Mouse (Mus musculus) brain, embryonic 14.5 days (tissue): ENCODE results near the gene Sema3e. TPM values are rescaled to one million over a fixed set of nuclear protein-coding genes. Genes with fewer than 3 reads are reported as not detected.

ENCODE experiments used
- DNase-seq: peaks from one replicate; pipeline ENCODE4 v3.0.0-alpha.2; 2011; ENCODE audit warnings: low read depth
- CTCF ChIP-seq: fragments of 200-500 bp; IDR thresholded peaks from 2 replicates; pipeline ENCODE4 v1.5.1; 2012; ENCODE audit warnings: inconsistent platforms, mild to moderate bottlenecking, moderate library complexity, borderline replicate concordance; ENCODE audit not compliant: insufficient read depth, insufficient read length; ENCODE audit errors: extremely low read depth
- POLR2A ChIP-seq: fragments of 200-500 bp; IDR thresholded peaks from 2 replicates; pipeline ENCODE4 v1.6.1; 2012; ENCODE audit warnings: mild to moderate bottlenecking, inconsistent platforms, borderline replicate concordance; ENCODE audit not compliant: poor library complexity, insufficient read depth, insufficient read length, severe bottlenecking; ENCODE audit errors: extremely low read depth
- polyA plus RNA-seq: library from polyadenylated mRNA; depleted of rRNA; stranded (reverse); fragments of >200 nt; gene quantifications from 2 replicates; pipeline ENCODE4 v1.2.3, GENCODE M21; 2012

Sema3e gene
- polyA plus RNA-seq, 1 experiment: 2.9 TPM

- TF ChIP-seq POLR2A: no peak
- TF ChIP-seq CTCF: no peak
- no peak for DNase-seq
Measured at GRCm38 (mm10) chr5:14096196-14096595, 71.1 kb downstream of the Sema3e start.

GRCm38 (mm10) chr5:14098677-14099076 is 73.6 kb downstream of the Sema3e start:
- no peak for DNase-seq
- TF ChIP-seq POLR2A (no peak), CTCF (no peak)

- no peak for DNase-seq
- TF ChIP-seq CTCF (no peak), POLR2A (no peak)
Measured at GRCm38 (mm10) chr5:14107365-14107764, 82.3 kb downstream of the Sema3e start.

- DNase-seq: no peak
- TF ChIP-seq CTCF (no peak), POLR2A (no peak)
Measured at GRCm38 (mm10) chr5:14109001-14109400, 83.9 kb downstream of the Sema3e start.

GRCm38 (mm10) chr5:14111401-14111800 is 86.3 kb downstream of the Sema3e start:
- TF ChIP-seq CTCF (no peak), POLR2A (no peak)
- DNase-seq: no peak

GRCm38 (mm10) chr5:14121902-14122301 is 96.8 kb downstream of the Sema3e start:
- peak; percentile 83 for DNase-seq
- no peak for TF ChIP-seq POLR2A
- no peak for TF ChIP-seq CTCF

- no peak for DNase-seq
- TF ChIP-seq CTCF (no peak), POLR2A (no peak)
Measured at GRCm38 (mm10) chr5:14126591-14126990, 101.5 kb downstream of the Sema3e start.

GRCm38 (mm10) chr5:14135929-14136328 is 110.9 kb downstream of the Sema3e start:
- TF ChIP-seq POLR2A (no peak), CTCF (no peak)
- peak; percentile 55 for DNase-seq

- peak; percentile 20 for DNase-seq
- TF ChIP-seq POLR2A (no peak), CTCF (no peak)
Measured at GRCm38 (mm10) chr5:14138725-14139124, 113.6 kb downstream of the Sema3e start.

- TF ChIP-seq POLR2A: no peak
- peak; percentile 22 for DNase-seq
Measured at GRCm38 (mm10) chr5:14162579-14162978, 137.5 kb downstream of the Sema3e start.

- peak; percentile 9 for DNase-seq
- no peak for TF ChIP-seq CTCF
- no peak for TF ChIP-seq POLR2A
Measured at GRCm38 (mm10) chr5:14163280-14163679, 138.2 kb downstream of the Sema3e start.

- DNase-seq: no peak
- TF ChIP-seq POLR2A: no peak
Measured at GRCm38 (mm10) chr5:14167776-14168175, 142.7 kb downstream of the Sema3e start.

GRCm38 (mm10) chr5:14173355-14174183 is 148.5 kb downstream of the Sema3e start:
- no peak for TF ChIP-seq POLR2A
- no peak for TF ChIP-seq CTCF
- DNase-seq: peak; percentile 84
